Mouse (Mus musculus) 416B (cell line): Measurements from ENCODE around the gene Tmem242.

ENCODE experiments used
- DNase-seq: peaks from one replicate; pipeline ENCODE4 v3.0.0; 2011; ENCODE audit warnings: low read depth

Gene Tmem242

GRCm38 (mm10) chr17:5377151-5377929, 62.7 kb downstream of the Tmem242 start:
- DNase-seq, result no peak

GRCm38 (mm10) chr17:5372951-5373350, 67.1 kb downstream of the Tmem242 start:
- no peak for DNase-seq

GRCm38 (mm10) chr17:5371521-5371920, 68.5 kb downstream of the Tmem242 start:
- DNase-seq, result no peak

- no peak for DNase-seq
Observed at GRCm38 (mm10) chr17:5371032-5371431, 69.0 kb downstream of the Tmem242 start.

GRCm38 (mm10) chr17:5365992-5366398, 74.1 kb downstream of the Tmem242 start:
- DNase-seq, result no peak
